Mouse (Mus musculus): ENCODE data around the gene Tspan1.
A peak's percentile ranks its signal among the peaks of the same experiment; 100 is the strongest.

Gene Tspan1

DNA sequence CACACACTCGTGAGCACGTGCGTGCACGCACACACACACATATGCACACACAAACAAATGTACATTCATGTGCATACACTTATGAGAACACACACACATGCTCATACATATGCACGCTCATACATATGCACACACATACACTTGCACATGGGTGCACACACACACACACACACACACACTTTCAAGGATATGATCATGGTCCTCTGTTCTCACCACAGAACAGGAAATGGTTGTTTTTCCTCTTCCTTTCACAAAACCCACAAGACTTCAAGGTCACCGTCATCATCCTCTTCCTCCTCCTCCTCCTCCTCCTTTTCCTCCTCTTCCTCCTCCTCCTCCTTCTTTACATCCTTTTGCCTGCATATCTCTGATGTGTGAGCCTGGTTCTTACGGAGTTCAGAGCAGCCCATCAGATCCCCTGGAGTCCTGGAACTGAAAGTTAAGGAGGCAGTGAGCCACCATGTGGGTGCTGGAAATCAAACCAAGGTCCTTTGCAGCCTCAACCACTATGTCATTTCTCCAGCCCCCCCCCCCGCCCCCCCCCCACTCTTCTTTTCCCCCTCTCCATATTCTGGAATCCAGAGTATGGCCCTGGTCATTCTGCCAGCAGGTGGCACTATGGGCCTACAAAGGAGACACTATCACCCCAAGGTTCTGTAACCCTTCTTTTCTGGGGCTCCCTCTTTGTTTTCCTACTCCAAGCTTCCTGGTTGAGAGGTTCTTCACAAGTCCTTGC is 1.4 kb upstream of the Tspan1 start:
- peak; percentile 74 to 86 for DNase-seq (ENCODE audit: low spot score in 2 of 2)

- no peak for DNase-seq (ENCODE audit: low spot score in 2 of 2)
Observed at GRCm38 (mm10) chr4:116165708-116166407, 1.5 kb downstream of the Tspan1 start.

DNA sequence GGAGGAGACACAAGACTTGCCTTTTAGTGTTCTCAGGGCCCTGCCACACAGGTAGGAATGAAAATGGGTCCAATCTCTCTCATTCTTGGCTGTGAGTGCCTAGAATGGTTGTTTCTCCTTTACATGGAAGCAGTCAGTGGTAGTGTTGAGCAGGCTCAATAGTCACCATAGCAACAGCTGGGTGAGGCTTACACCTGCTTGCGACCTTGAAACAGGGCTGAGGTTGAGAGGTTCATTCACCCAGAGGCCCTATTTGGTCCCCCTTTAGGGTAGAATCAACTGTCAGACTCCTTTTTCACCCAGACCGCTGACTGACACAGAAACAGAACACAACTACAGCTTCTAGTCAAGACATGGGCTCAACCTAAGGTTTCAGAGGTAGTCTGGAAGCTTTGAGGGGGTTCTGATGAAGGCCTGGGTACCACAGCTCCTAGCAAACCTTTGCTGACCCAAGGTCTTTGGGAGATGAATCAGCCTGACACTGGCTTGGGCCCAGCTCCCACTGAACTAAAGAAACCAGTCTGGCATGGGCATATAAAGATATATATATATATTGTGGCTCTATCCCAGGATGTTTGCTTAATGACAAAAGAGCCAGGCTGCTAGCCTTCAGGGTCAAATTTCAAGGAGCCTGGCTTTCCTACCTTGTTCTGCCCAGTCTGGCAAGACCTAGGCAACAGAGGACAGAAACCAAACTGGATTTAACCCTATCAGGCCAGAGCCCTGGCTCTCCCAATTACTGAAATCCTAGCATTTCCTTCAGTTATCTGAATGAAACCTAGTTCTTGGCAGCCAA is 2.4 kb downstream of the Tspan1 start:
- DNase-seq (ENCODE audit: low spot score in 2 of 2) = no peak

- DNase-seq (ENCODE audit: low spot score in 2 of 2) = peak in 1 of 2 experiments; percentile 35
Observed at GRCm38 (mm10) chr4:116162142-116162541, 5.3 kb downstream of the Tspan1 start.

GRCm38 (mm10) chr4:116160769-116161168 is 6.6 kb downstream of the Tspan1 start:
- DNase-seq (ENCODE audit: low spot score in 2 of 2) = peak; percentile 83 to 91

DNA sequence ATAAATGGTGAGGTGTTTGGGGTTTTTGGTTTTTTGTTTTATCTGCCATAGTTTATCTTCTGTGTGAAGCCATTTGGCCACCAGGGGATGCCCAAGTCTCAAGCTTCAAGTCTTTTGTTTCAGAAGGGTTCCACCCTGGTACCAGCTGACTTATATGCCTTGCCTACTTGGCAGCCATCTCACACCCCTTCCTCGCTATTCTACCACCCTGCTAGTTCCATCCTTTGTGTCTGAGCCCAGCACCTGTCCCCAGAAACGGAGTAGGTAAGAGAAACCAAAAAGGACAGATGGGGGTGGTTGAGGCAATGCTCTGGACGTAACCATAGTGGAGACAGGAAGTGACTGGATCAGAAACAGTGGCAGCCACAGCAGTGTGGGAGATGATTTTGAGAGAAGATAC is 7.5 kb downstream of the Tspan1 start:
- peak; percentile 76 to 85 for DNase-seq (ENCODE audit: low spot score in 2 of 2)

- DNase-seq (ENCODE audit: low spot score in 2 of 2) = no peak
Observed at GRCm38 (mm10) chr4:116157882-116158281, 9.5 kb downstream of the Tspan1 start.

DNA sequence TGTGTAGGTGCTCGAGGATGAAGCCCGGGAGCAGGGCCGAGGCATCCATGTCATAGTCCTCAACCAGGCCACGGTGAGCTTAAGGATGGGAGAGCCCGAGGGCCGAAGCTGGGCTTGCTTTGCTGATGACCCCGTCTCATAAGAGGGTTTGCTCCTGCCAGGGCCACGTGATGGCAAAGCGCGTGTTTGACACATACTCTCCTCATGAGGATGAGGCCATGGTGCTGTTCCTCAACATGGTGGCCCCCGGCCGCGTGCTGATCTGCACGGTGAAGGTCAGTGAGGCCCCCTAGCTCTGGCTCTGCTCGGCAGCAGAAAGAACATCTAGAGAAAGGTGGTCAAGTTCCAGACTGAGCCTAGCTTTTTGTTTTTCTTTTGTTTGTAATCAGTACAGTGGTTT is 14.7 kb downstream of the Tspan1 start:
- DNase-seq (ENCODE audit: low spot score in 2 of 2) = no peak

GRCm38 (mm10) chr4:116151238-116151637 is 16.2 kb downstream of the Tspan1 start, which contains the start of gene Lurap1:
Gene Lurap1, minus strand, starts transcription at chr4:116151338.
- no peak for DNase-seq (ENCODE audit: low spot score in 2 of 2)

DNA sequence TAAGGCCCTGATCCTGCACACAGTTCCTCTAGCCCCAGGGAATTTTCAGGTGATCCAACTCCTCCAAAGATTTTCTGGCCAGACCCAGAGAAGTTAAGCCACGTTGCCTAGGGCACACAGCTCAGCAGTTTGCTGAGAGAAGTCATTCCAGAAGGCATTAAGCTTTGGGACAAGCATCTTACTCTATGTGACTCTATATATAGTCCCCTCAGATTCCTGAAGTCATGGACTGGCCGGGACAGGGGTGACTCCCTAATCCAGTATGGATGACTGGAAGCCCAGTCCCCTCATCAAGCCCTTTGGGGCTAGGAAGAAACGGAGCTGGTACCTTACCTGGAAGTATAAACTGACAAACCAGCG is 16.6 kb downstream of the Tspan1 start:
- no peak for DNase-seq (ENCODE audit: low spot score in 2 of 2)

GRCm38 (mm10) chr4:116150156-116150861 is 17.1 kb downstream of the Tspan1 start:
- peak in 1 of 2 experiments; percentile 62 for DNase-seq (ENCODE audit: low spot score in 2 of 2)

GRCm38 (mm10) chr4:116149812-116150155 is 17.6 kb downstream of the Tspan1 start:
- DNase-seq (ENCODE audit: low spot score in 2 of 2) = no peak

GRCm38 (mm10) chr4:116143891-116144717 is 23.3 kb downstream of the Tspan1 start:
- DNase-seq (ENCODE audit: low spot score in 2 of 2) = peak; percentile 83 to 87

DNA sequence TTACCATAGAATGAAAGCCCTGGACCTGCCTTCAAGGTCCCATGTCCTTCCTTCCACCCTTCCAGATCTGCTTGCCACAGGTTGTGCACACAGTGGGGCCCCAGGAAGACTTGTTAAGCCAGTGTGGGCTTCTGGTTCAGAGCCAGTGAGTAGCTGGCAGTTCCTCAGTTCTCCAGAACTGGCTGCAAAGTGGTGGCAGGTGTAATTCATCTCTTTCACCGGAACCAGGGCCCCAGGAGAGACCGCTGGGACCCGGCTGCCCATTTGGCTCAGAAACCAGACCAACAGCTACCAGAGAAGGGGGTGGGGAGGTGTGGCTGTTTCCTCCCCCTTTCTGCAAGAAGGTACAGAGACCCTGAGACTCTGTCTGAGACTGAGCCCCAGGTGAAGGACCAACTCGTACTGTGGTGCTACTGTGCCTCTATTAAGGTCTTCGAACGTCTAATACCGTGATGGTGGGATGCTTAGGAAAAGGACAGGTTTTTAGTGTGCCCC is 24.0 kb downstream of the Tspan1 start:
- DNase-seq (ENCODE audit: low spot score in 2 of 2) = peak; percentile 47 to 53

DNA sequence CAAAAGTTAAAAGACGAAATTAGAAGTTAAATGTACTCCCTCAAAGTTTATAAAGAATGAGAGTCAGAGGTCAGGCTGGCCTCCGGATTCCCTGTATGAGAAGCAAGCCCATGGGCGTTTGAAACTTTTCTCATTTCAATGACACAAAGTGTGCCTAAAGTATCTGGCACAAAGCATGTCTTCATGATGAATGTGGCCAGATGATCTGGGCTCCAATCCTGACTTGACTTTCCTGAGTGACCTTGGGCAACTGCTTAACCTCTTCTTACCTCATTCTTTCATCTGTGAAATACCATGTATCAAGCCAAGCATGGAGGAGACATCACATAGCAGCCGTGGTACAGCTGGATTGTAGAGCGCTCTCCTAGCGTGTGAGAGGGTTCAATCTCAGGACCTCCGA is 25.1 kb downstream of the Tspan1 start:
- no peak for DNase-seq (ENCODE audit: low spot score in 2 of 2)

DNA sequence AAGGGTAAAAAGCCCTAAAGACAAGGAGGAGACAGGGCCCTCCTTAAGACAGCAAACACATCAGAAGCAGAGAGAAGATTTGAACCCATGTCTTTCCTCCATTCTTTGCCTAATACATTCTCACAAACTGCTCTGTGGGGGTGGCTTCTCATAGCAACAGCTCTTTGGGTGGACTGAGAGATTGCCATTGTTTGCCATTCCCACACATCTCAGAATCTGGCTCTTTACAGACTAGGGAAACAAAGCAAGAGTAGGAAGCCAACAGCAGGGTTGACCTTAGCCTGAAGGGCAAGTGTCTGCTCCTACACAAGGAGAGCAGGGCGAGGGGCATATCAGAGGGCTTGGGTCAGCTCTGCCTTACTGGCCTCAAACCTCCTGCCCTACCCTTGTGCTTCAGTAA is 25.7 kb downstream of the Tspan1 start:
- DNase-seq (ENCODE audit: low spot score in 2 of 2) = no peak

DNA sequence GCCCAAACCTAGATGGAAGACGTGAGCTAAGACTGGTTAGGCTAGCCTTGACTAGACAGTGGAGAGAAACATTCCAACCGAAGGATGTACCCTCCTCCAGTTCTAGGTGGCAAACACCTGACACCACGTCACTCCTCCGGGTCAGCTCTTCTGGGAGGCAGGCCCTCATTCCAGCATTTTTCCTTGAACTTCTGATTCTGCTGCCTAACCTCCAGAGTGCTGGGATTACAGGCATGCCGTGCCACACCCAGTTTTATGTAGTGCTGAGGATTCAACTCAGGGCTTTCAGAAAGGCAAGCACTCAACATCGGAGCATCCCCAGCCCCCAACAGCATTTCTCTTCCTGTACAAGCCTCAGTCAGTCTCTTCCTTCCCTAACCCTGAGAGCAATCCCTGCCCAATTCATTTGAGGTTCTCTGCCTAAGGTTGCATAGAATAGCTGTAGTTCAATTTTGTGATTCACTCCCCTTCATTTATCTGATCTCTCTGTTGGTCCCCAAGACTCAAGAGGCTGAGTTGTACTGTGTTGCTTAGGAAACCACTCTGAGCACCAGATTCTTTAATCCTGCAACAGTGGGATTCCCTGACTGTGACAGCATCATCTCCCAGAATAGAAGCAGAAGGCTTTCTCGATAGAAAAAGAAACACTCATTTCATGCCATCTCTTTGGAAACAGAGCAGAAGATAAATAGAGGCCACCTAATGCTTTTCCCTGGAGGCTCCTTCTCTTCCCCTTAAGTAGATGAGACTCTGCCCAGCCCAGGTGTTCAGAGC is 26.4 kb downstream of the Tspan1 start:
- peak in 1 of 2 experiments; percentile 59 for DNase-seq (ENCODE audit: low spot score in 2 of 2)

DNA sequence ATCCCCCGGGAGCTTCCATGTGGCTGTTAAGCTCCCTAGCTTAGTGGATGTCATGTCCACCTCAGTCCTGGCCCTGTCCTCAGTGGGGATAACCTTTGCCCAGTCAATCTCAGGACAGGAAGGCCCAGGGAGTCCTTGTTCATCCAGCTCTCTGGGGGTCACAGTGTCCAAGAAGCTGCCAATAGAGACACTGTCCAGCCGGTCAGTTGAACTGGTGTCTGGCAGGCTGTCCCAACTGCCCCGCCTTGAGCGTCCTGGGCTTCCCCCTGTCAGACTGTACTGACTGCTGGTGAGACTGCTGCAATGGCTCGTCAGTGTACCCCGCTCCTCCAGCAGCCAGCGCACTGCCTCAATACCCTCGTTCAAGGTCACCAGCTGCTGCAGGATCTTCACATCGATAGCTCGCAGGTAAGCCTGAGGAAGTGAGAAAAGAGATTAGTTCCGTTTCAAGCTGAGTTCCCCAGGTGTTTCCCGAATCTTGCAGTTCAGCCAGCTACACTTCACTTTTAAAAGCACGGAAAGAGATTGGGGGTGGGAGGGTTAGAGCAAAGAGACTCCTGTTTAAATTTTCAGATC is 29.9 kb downstream of the Tspan1 start:
- DNase-seq (ENCODE audit: low spot score in 2 of 2) = no peak

DNA sequence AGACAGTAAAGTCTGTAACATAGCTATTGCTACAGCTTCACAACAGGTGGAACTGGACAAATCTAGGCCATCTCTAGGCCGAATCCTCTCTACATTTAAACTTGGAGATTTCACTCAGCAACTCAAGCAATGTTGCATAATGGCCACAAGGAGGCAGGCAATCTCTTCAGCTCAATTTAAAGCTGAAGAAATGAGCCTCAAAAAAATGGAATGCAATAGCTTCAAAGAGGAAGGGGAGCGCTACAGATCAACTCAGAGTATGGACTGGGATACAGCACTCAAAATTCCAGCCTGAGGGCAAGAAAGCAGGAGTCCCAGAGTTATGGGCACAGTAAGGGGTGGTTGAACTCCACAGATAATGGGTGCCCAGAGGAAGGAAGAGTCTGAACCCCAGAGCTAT is 32.4 kb downstream of the Tspan1 start:
- no peak for DNase-seq (ENCODE audit: low spot score in 2 of 2)

- DNase-seq (ENCODE audit: low spot score in 2 of 2) = no peak
Observed at GRCm38 (mm10) chr4:116133126-116133525, 34.3 kb downstream of the Tspan1 start.
